Mouse (Mus musculus): ENCODE measurements around the gene Minpp1.

DNA sequence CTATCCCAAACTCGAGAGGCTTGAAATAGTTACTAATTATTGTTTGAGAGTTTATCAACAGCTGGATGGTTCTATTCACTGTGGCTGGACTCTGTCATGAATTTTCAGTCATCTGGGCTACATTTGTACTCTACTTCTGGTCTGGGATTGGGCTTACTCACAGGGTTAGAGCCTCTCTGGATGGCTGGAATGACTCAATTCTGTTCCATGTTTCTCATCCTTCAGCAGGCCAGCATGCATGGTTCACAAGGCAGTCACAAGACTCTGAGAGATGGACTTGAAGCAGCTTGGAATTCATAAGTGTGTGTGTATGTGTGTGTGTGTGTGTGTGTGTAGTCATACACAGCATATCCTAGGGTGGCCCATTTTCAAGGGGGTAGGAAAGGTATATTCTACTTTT, 66.5 kb downstream of the Minpp1 start:
- no peak for TF ChIP-seq CTCF (IDR thresholded peaks at IDR 0.05; ENCODE audit: control insufficient read depth, insufficient read depth, insufficient replicate concordance, low read depth, low read length)
- no peak for TF ChIP-seq POLR2A (IDR thresholded peaks at IDR 0.05; ENCODE audit: control insufficient read depth, low read depth, low read length)
